Mouse (Mus musculus) lung, adult 18-20 months (tissue): ENCODE data around the gene Serpina6.
"Not testable (repeated sequence)": the region's sequence is repeated elsewhere in the genome, so short reads cannot be mapped to it uniquely, and the experiment has no call there.

Source experiments
- DNase-seq, 2 experiments: peaks; one replicate each; pipeline ENCODE4 v3.0.0; 2022; ENCODE audit warnings: mixed read lengths in 2 of 2

Gene Serpina6

GRCm38 (mm10) chr12:103656848-103657626 lies at the start of gene Serpina6:
Gene Serpina6, minus strand, starts transcription at chr12:103657212.
- DNase-seq: no peak

- no peak for DNase-seq
Measured at GRCm38 (mm10) chr12:103706113-103706512, 49.1 kb upstream of the Serpina6 start.

GRCm38 (mm10) chr12:103705547-103705946 lies 48.5 kb upstream of the Serpina6 start:
- DNase-seq: no peak

GRCm38 (mm10) chr12:103700144-103700750 lies 43.2 kb upstream of the Serpina6 start:
- DNase-seq: no peak

GRCm38 (mm10) chr12:103695429-103695828 lies 38.4 kb upstream of the Serpina6 start, which contains the start of gene Serpina1f:
Gene Serpina1f, minus strand, starts transcription at chr12:103695529.
- DNase-seq: no peak

- DNase-seq: no peak
Measured at GRCm38 (mm10) chr12:103688221-103688814, 31.3 kb upstream of the Serpina6 start.

- DNase-seq: no peak
Measured at GRCm38 (mm10) chr12:103687021-103687420, 30.0 kb upstream of the Serpina6 start.

- DNase-seq: no peak
Measured at GRCm38 (mm10) chr12:103686050-103686449, 29.0 kb upstream of the Serpina6 start.

- no peak for DNase-seq
Measured at GRCm38 (mm10) chr12:103685386-103685785, 28.4 kb upstream of the Serpina6 start.

- no peak for DNase-seq
Measured at GRCm38 (mm10) chr12:103683775-103684174, 26.8 kb upstream of the Serpina6 start.

GRCm38 (mm10) chr12:103681739-103682138 lies 24.7 kb upstream of the Serpina6 start:
- DNase-seq: no peak

GRCm38 (mm10) chr12:103681169-103681568 lies 24.2 kb upstream of the Serpina6 start:
- DNase-seq: no peak

GRCm38 (mm10) chr12:103679853-103680252 lies 22.8 kb upstream of the Serpina6 start:
- not testable (repeated sequence) for DNase-seq

GRCm38 (mm10) chr12:103676039-103676438 lies 19.0 kb upstream of the Serpina6 start, which contains the start of gene Serpina16:
Gene Serpina16, minus strand, starts transcription at chr12:103676139.
- DNase-seq: no peak

GRCm38 (mm10) chr12:103673179-103673578 lies 16.2 kb upstream of the Serpina6 start:
- DNase-seq: peak; percentile 20 to 56

GRCm38 (mm10) chr12:103671483-103671882 lies 14.5 kb upstream of the Serpina6 start:
- DNase-seq: no peak

GRCm38 (mm10) chr12:103670964-103671363 lies 14.0 kb upstream of the Serpina6 start:
- DNase-seq: peak in 1 of 2 experiments; percentile 20

GRCm38 (mm10) chr12:103670344-103670743 lies 13.3 kb upstream of the Serpina6 start:
- DNase-seq: peak; percentile 39 to 43

GRCm38 (mm10) chr12:103665286-103665685 lies 8.3 kb upstream of the Serpina6 start:
- DNase-seq: no peak

- not testable (repeated sequence) for DNase-seq
Measured at GRCm38 (mm10) chr12:103662053-103662452, 5.0 kb upstream of the Serpina6 start.

GRCm38 (mm10) chr12:103660076-103660475 lies 3.1 kb upstream of the Serpina6 start:
- no peak for DNase-seq

- no peak for DNase-seq
Measured at GRCm38 (mm10) chr12:103659171-103659570, 2.2 kb upstream of the Serpina6 start.

- DNase-seq: no peak
Measured at GRCm38 (mm10) chr12:103657991-103658390, 979 bp upstream of the Serpina6 start.
